Mouse (Mus musculus) MEL (cell line): ENCODE data around the gene Gm5483.

ENCODE experiments used
- CTCF ChIP-seq, 3 experiments: IDR thresholded peaks in 2 of 3; conservative IDR thresholded peaks in 1 of 3; 2 replicates each; pipeline ENCODE4 v1.5.1; 2011 to 2012; ENCODE audit warnings: low read length in 3 of 3, low read depth in 2 of 3, mild to moderate bottlenecking in 2 of 3, improper control_type of control experiment in 1 of 3, inconsistent platforms in 1 of 3, mixed read lengths in 1 of 3, moderate library complexity in 1 of 3; ENCODE audit not compliant: control insufficient read depth in 1 of 3, insufficient read depth in 1 of 3, poor library complexity in 1 of 3, severe bottlenecking in 1 of 3
- GATA1 ChIP-seq: IDR thresholded peaks from 2 replicates; pipeline ENCODE4 v1.6.1; 2011; ENCODE audit warnings: low read depth, low read length, improper control_type of control experiment
- HCFC1 ChIP-seq: IDR thresholded peaks from 2 replicates; pipeline ENCODE4 v1.6.1; 2012; ENCODE audit warnings: low read depth, mild to moderate bottlenecking, inconsistent platforms, low read length, improper control_type of control experiment, moderate library complexity
- POLR2A ChIP-seq, 2 experiments: IDR thresholded peaks; 2 replicates each; pipeline ENCODE4 v1.6.1; 2011 to 2012; ENCODE audit warnings: low read length in 2 of 2, mild to moderate bottlenecking in 2 of 2, control low read depth in 1 of 2, improper control_type of control experiment in 1 of 2, low read depth in 1 of 2, moderate library complexity in 1 of 2; ENCODE audit not compliant: control insufficient read depth in 1 of 2, insufficient read depth in 1 of 2, poor library complexity in 1 of 2
- RAD21 ChIP-seq: IDR thresholded peaks from 2 replicates; pipeline ENCODE4 v1.6.1; 2011; ENCODE audit warnings: mild to moderate bottlenecking, low read depth, low read length, improper control_type of control experiment
- SMC3 ChIP-seq: IDR thresholded peaks from 2 replicates; pipeline ENCODE4 v1.6.1; 2011; ENCODE audit warnings: low read depth, low read length, improper control_type of control experiment

DNA sequence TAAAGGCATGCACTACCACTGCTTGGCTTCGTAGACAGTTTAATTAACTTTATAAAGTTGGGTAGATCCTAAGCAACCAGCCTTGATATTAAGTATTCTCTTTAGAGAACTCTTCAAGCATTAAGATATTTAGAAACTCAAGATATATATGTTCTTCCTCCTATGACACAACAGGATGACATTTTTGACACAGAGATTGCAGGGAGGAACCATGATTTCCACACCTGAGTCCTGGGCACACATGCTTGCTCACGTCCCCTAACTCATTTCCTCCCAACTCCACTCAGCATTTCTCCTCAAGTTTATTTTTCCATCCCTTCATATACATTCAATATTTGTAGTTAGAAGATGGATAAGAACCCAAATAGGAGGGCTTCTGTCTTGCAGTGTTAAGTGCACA is 4.1 kb upstream of the Gm5483 start:
- TF ChIP-seq POLR2A (IDR thresholded peaks at IDR 0.05; ENCODE audit: control insufficient read depth in 1 of 2, insufficient read depth in 1 of 2, low read depth in 1 of 2, low read length in 2 of 2, poor library complexity in 1 of 2), result no peak
- TF ChIP-seq SMC3, result no peak
- TF ChIP-seq HCFC1, result no peak
- TF ChIP-seq CTCF (IDR thresholded peaks at IDR 0.05 in 2 of 3, conservative IDR thresholded peaks at IDR 0.05 in 1 of 3; ENCODE audit: control insufficient read depth in 1 of 3, insufficient read depth in 1 of 3, low read depth in 2 of 3, low read length in 3 of 3, poor library complexity in 1 of 3, severe bottlenecking in 1 of 3), result no peak
- no peak for TF ChIP-seq RAD21
- TF ChIP-seq GATA1, result no peak
